ENCODE assay signal across 18 mouse cellular contexts in the genomic region with DNA sequence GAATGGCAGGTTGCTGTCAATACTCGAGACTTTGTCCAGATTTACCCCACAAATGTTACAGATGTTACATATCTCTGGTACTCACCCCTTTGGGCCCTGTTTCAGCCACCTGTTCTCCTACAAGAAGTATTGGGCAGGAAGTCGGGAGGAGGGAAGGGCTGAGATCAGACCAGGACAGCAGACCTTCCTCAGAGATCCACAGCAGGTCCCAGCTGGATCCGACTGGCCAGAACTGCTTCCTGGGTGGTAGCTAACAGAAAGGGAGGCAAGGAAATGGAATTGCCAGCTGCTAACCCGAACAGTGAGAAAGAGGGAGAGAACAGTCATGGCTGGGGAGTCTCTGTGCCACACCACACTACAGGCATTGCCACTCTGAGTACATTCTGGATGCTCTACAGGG. TPM values are rescaled to one million over a fixed set of nuclear protein-coding genes. Genes with fewer than 3 reads are reported as not detected.
DNase-seq lines count a peak whose midpoint lies in the region; TF ChIP-seq lines count a peak whose summit lies in the region.
"Had no signal": no experiment of that assay in that cellular context is flagged by ENCODE, and none has a peak within 500 bp of the region (broad histone marks: within the 10 kb centered on the region; RNA-seq: fewer than 3 reads in every experiment).

No protein-coding gene starts in this region.

- no peak for DNase-seq in gastrocnemius, adult 2 months
- DNase-seq in gastrocnemius, postnatal 36 days: no peak
- DNase-seq in kidney, postnatal 10 days: peak; percentile 57
- no peak for DNase-seq in kidney, adult 11 months
- peak; percentile 28 for DNase-seq in ES-CJ7 (ENCODE audit: low read depth, low spot score)
- no peak for DNase-seq in thymus, postnatal 0 days (ENCODE audit: low spot score)
- DNase-seq: adrenal gland, adult 8-10 months; adrenal gland, postnatal 25 days; cerebellum, adult 18-20 months; cerebellum, adult 9-10 months; cerebellum, postnatal 14 days; gastrocnemius, postnatal 14 days; heart, adult 2 months had no signal

- peak overlapping the region; percentile 48; the same call in 1 of the 2 replicates for H3K27ac ChIP-seq in gastrocnemius, adult 2 months
- H3K27ac ChIP-seq: forebrain, embryonic 10.5 days; forebrain, embryonic 13.5 days; hindbrain, embryonic 12.5 days; hindbrain, embryonic 15.5 days had no signal

- intact Hi-C loops in gastrocnemius, adult 2 months (cut with DNase I): no loop called here
- intact Hi-C loops in gastrocnemius, postnatal 36 days (cut with DNase I): no loop called here

- no peak for TF ChIP-seq CTCF in gastrocnemius, adult 2 months (IDR thresholded peaks at IDR 0.05)

- no peak overlapping the region for H3K4me3 ChIP-seq in gastrocnemius, adult 2 months
- H3K4me3 ChIP-seq: forebrain, embryonic 10.5 days; forebrain, embryonic 13.5 days; heart, adult 2 months; hindbrain, embryonic 12.5 days; hindbrain, embryonic 15.5 days had no signal

RNA-seq across cellular contexts. Expression of a gene that starts 43.5 kb away (rescaled TPM):
- total RNA-seq in gastrocnemius, adult 2 months (2021): 10 to 100 TPM; 22.5 to 46.8 TPM
- 10 to 100 TPM; 36.6 to 37.6 TPM for total RNA-seq in gastrocnemius, postnatal 36 days (2021)
- polyA plus RNA-seq in thymus, postnatal 0 days (2015; fragmentation: Nextera tagmentation; extraction: Ambion mirVana): 49.5 and 52.6 TPM in 2 replicates
- total RNA-seq: MEL had no signal

Comparison
In these comparisons a context has a peak if more than half of its experiments do, and no peak if none do; other contexts are left out.
1. DNase-seq: peak in kidney, postnatal 10 days (single experiment) and ES-CJ7 (single experiment); none in gastrocnemius, adult 2 months (single experiment), gastrocnemius, postnatal 36 days (0 of 2), kidney, adult 11 months (single experiment) and thymus, postnatal 0 days (single experiment).